Mouse (Mus musculus) hindbrain, embryonic 16.5 days (tissue): ENCODE measurements around the gene Map4k4. TPM values are rescaled to one million over a fixed set of nuclear protein-coding genes. Genes with fewer than 3 reads are reported as not detected.

Source experiments
- ATAC-seq: fragments of 200-750 bp; cut with Nextera tagmentation; 2 replicates; pipeline ENCODE4 v1.8.0; 2017; ENCODE audit warnings: moderate TSS enrichment, moderate library complexity
- H3K27ac ChIP-seq: fragments of 300-500 bp; sonication (generic); 2 replicates; pipeline ENCODE4 v1.5.1; 2014; ENCODE audit warnings: low read depth, mild to moderate bottlenecking, control low read depth, low read length, moderate library complexity
- H3K27me3 ChIP-seq: fragments of 300-500 bp; sonication (generic); replicated peaks from 2 replicates; pipeline ENCODE4 v1.6.1; 2014; ENCODE audit warnings: low read length; ENCODE audit not compliant: control insufficient read depth, insufficient read depth
- H3K36me3 ChIP-seq: fragments of 300-500 bp; sonication (generic); 2 replicates; pipeline ENCODE4 v1.6.1; 2014; ENCODE audit warnings: mild to moderate bottlenecking, low read length, moderate library complexity, mixed read lengths; ENCODE audit not compliant: control insufficient read depth, insufficient read depth
- H3K4me1 ChIP-seq: fragments of 300-500 bp; sonication (generic); 2 replicates; pipeline ENCODE4 v1.6.1; 2014; ENCODE audit warnings: low read depth, low read length; ENCODE audit not compliant: control insufficient read depth, insufficient read depth
- H3K4me2 ChIP-seq: fragments of 300-500 bp; sonication (generic); 2 replicates; pipeline ENCODE4 v1.6.1; 2014; ENCODE audit warnings: mild to moderate bottlenecking, low read length, control low read depth, moderate library complexity
- H3K4me3 ChIP-seq: fragments of 300-500 bp; sonication (generic); 2 replicates; pipeline ENCODE4 v1.5.1; 2014; ENCODE audit warnings: mild to moderate bottlenecking, low read length, control low read depth, moderate library complexity
- H3K9ac ChIP-seq: fragments of 300-500 bp; sonication (generic); 2 replicates; pipeline ENCODE4 v1.6.1; 2014; ENCODE audit warnings: low read depth, mild to moderate bottlenecking, control low read depth, low read length, moderate library complexity
- H3K9me3 ChIP-seq: fragments of 300-500 bp; sonication (generic); 2 replicates; pipeline ENCODE4 v1.6.1; 2014; ENCODE audit warnings: mild to moderate bottlenecking, low read length, moderate library complexity; ENCODE audit not compliant: control insufficient read depth
- WGBS: fragments of 180-500 bp; shearing (Covaris S2); extraction: QIAGEN DNeasy Blood & Tissue Kit; methylation state at CpG from one replicate; pipeline ENCODE4 v1.1.7; 2014; 5-methylcytosine and 5-hydroxymethylcytosine counted together
- polyA plus RNA-seq: library from polyadenylated mRNA; unstranded; fragments of >200 nt; fragmentation: Nextera tagmentation; extraction: Ambion mirVana; gene quantifications from 2 replicates; pipeline ENCODE4 v1.2.1, GENCODE M21; 2015

Gene Map4k4
- polyA plus RNA-seq, 1 experiment from 2014 or later: 21.7 TPM

GRCm38 (mm10) chr1:40045686-40046085 is 145.0 kb downstream of the Map4k4 start:
- Histone ChIP-seq H3K4me1 (no peaks in the 10 kb centered on the region), H3K9ac (no peak overlapping the region), H3K9me3 (no peaks in the 10 kb centered on the region), H3K4me2 (no peak overlapping the region), H3K27me3 (no peaks in the 10 kb centered on the region), H3K36me3 (no peaks in the 10 kb centered on the region), H3K4me3 (no peak overlapping the region), H3K27ac (no peak overlapping the region)
- no peak for ATAC-seq
- 90% methylated on average over 6 of the region's 6 CpGs for WGBS

GRCm38 (mm10) chr1:40046600-40046999 is 145.9 kb downstream of the Map4k4 start:
- H3K4me1 ChIP-seq: no peaks in the 10 kb centered on the region
- H3K4me2 ChIP-seq: no peak overlapping the region
- no peak overlapping the region for H3K4me3 ChIP-seq
- H3K27me3 ChIP-seq: no peaks in the 10 kb centered on the region
- WGBS: 83% methylated on average over 5 of the region's 5 CpGs
- no peaks in the 10 kb centered on the region for H3K9me3 ChIP-seq
- ATAC-seq: no peak
- H3K9ac ChIP-seq: no peak overlapping the region
- H3K27ac ChIP-seq: no peak overlapping the region
- H3K36me3 ChIP-seq: no peaks in the 10 kb centered on the region

GRCm38 (mm10) chr1:40051157-40051556 is 150.4 kb downstream of the Map4k4 start:
- Histone ChIP-seq H3K27me3 (no peaks in the 10 kb centered on the region), H3K4me2 (no peak overlapping the region), H3K27ac (no peak overlapping the region), H3K9ac (no peak overlapping the region), H3K4me1 (no peaks in the 10 kb centered on the region), H3K36me3 (no peaks in the 10 kb centered on the region), H3K9me3 (no peaks in the 10 kb centered on the region), H3K4me3 (no peak overlapping the region)
- no peak for ATAC-seq
- WGBS: 90% methylated on average over 6 of the region's 6 CpGs

- Histone ChIP-seq H3K36me3 (no peaks in the 10 kb centered on the region), H3K9me3 (no peaks in the 10 kb centered on the region), H3K4me2 (no peak overlapping the region), H3K9ac (no peak overlapping the region), H3K4me3 (no peak overlapping the region), H3K4me1 (no peaks in the 10 kb centered on the region), H3K27me3 (no peaks in the 10 kb centered on the region), H3K27ac (no peak overlapping the region)
- 74% methylated on average over 8 of the region's 8 CpGs for WGBS
- no peak for ATAC-seq
These were observed 151.4 kb downstream of the Map4k4 start for GRCm38 (mm10) chr1:40052156-40052555.

- no peak overlapping the region for H3K9ac ChIP-seq
These were observed 152.4 kb downstream of the Map4k4 start for GRCm38 (mm10) chr1:40053071-40053470.

GRCm38 (mm10) chr1:40055051-40055450 is 154.3 kb downstream of the Map4k4 start:
- no peak overlapping the region for H3K4me3 ChIP-seq
- H3K27ac ChIP-seq: no peak overlapping the region
- no peaks in the 10 kb centered on the region for H3K4me1 ChIP-seq
- H3K36me3 ChIP-seq: no peaks in the 10 kb centered on the region
- H3K9me3 ChIP-seq: no peaks in the 10 kb centered on the region
- no peak for ATAC-seq
- no peak overlapping the region for H3K9ac ChIP-seq
- 76% methylated on average over 7 of the region's 7 CpGs for WGBS
- no peaks in the 10 kb centered on the region for H3K27me3 ChIP-seq
- no peak overlapping the region for H3K4me2 ChIP-seq

More at GRCm38 (mm10) chr1:40053071-40053470, 152.4 kb downstream of the Map4k4 start:
- Histone ChIP-seq H3K27me3 (no peaks in the 10 kb centered on the region), H3K4me1 (no peaks in the 10 kb centered on the region), H3K36me3 (no peaks in the 10 kb centered on the region), H3K27ac (no peak overlapping the region), H3K9me3 (no peaks in the 10 kb centered on the region), H3K4me2 (no peak overlapping the region), H3K4me3 (no peak overlapping the region)
- WGBS: 81% methylated on average over 5 of the region's 5 CpGs
- no peak for ATAC-seq

GRCm38 (mm10) chr1:40055963-40056362 is 155.2 kb downstream of the Map4k4 start:
- no peaks in the 10 kb centered on the region for H3K4me1 ChIP-seq
- no peak overlapping the region for H3K4me2 ChIP-seq
- H3K27ac ChIP-seq: no peak overlapping the region
- H3K9ac ChIP-seq: no peak overlapping the region
- H3K27me3 ChIP-seq: no peaks in the 10 kb centered on the region
- WGBS: 89% methylated on average over 5 of the region's 5 CpGs
- H3K9me3 ChIP-seq: no peaks in the 10 kb centered on the region
- no peaks in the 10 kb centered on the region for H3K36me3 ChIP-seq
- ATAC-seq: no peak
- H3K4me3 ChIP-seq: no peak overlapping the region

GRCm38 (mm10) chr1:40057351-40057750 is 156.6 kb downstream of the Map4k4 start:
- no peak for ATAC-seq

GRCm38 (mm10) chr1:40058013-40058412 is 157.3 kb downstream of the Map4k4 start:
- Histone ChIP-seq H3K4me2 (no peak overlapping the region), H3K27ac (no peak overlapping the region), H3K36me3 (no peaks in the 10 kb centered on the region), H3K9ac (no peak overlapping the region), H3K27me3 (no peaks in the 10 kb centered on the region), H3K4me1 (no peaks in the 10 kb centered on the region; the same call in 1 of the 2 replicates), H3K4me3 (no peak overlapping the region), H3K9me3 (no peaks in the 10 kb centered on the region)
- WGBS: 65% methylated on average over 11 of the region's 11 CpGs
- ATAC-seq: no peak

More at GRCm38 (mm10) chr1:40057351-40057750, 156.6 kb downstream of the Map4k4 start:
- Histone ChIP-seq H3K4me3 (no peak overlapping the region), H3K9me3 (no peaks in the 10 kb centered on the region), H3K9ac (no peak overlapping the region), H3K27ac (no peak overlapping the region), H3K4me2 (no peak overlapping the region), H3K27me3 (no peaks in the 10 kb centered on the region), H3K4me1 (no peaks in the 10 kb centered on the region), H3K36me3 (no peaks in the 10 kb centered on the region)
- WGBS: 78% methylated on average over 5 of the region's 5 CpGs
